Mouse (Mus musculus) hindbrain, embryonic 11.5 days (tissue): ENCODE results near the gene Akp3. TPM values are rescaled to one million over a fixed set of nuclear protein-coding genes. Genes with fewer than 3 reads are reported as not detected.
A peak's percentile ranks its signal among the peaks of the same experiment; 100 is the strongest.

Experiments
- ATAC-seq: fragments of 200-750 bp; cut with Nextera tagmentation; 2 replicates; pipeline ENCODE4 v1.8.0; 2017; ENCODE audit warnings: mild to moderate bottlenecking, moderate TSS enrichment, moderate library complexity; ENCODE audit not compliant: low FRiP score
- DNase-seq: peaks from one replicate; pipeline ENCODE4 v3.0.0-alpha.2; 2015; ENCODE audit warnings: low spot score
- H3K27ac ChIP-seq: fragments of 300-500 bp; sonication (generic); 2 replicates; pipeline ENCODE4 v1.5.1; 2014; ENCODE audit warnings: mild to moderate bottlenecking, low read depth, low read length
- H3K27me3 ChIP-seq: fragments of 300-500 bp; sonication (generic); 2 replicates; pipeline ENCODE4 v1.6.1; 2014; ENCODE audit warnings: mild to moderate bottlenecking, low read length, moderate library complexity, mixed read lengths; ENCODE audit not compliant: control insufficient read depth, insufficient read depth
- H3K36me3 ChIP-seq: fragments of 300-500 bp; sonication (generic); 2 replicates; pipeline ENCODE4 v1.6.1; 2014; ENCODE audit warnings: mild to moderate bottlenecking, low read length, moderate library complexity, mixed read lengths; ENCODE audit not compliant: control insufficient read depth, insufficient read depth
- H3K4me1 ChIP-seq: fragments of 300-500 bp; sonication (generic); replicated peaks from 2 replicates; pipeline ENCODE4 v1.6.1; 2014; ENCODE audit warnings: low read length, mixed read lengths; ENCODE audit not compliant: control insufficient read depth, insufficient read depth
- H3K4me2 ChIP-seq: fragments of 300-500 bp; sonication (generic); replicated peaks from 2 replicates; pipeline ENCODE4 v1.6.1; 2014; ENCODE audit warnings: mild to moderate bottlenecking, low read depth, low read length
- H3K4me3 ChIP-seq: fragments of 300-500 bp; sonication (generic); 2 replicates; pipeline ENCODE4 v1.5.1; 2014; ENCODE audit warnings: low read depth, low read length
- H3K9ac ChIP-seq: fragments of 300-500 bp; sonication (generic); 2 replicates; pipeline ENCODE4 v1.6.1; 2014; ENCODE audit warnings: low read depth, low read length
- H3K9me3 ChIP-seq: fragments of 300-500 bp; sonication (generic); 2 replicates; pipeline ENCODE4 v1.6.1; 2016; ENCODE audit warnings: low read length; ENCODE audit not compliant: control insufficient read depth
- WGBS: fragments of 180-500 bp; shearing (Covaris S2); extraction: QIAGEN DNeasy Blood & Tissue Kit; methylation state at CpG from one replicate; pipeline ENCODE4 v1.1.7; 2014; 5-methylcytosine and 5-hydroxymethylcytosine counted together
- polyA plus RNA-seq: library from polyadenylated mRNA; unstranded; fragments of >200 nt; fragmentation: Nextera tagmentation; extraction: Ambion mirVana; gene quantifications from 2 replicates; pipeline ENCODE4 v1.2.1, GENCODE M21; 2014

Gene Akp3
- polyA plus RNA-seq, 1 experiment from 2014 or later: not detected

GRCm38 (mm10) chr1:87103936-87104335 is 20.8 kb upstream of the Akp3 start:
- H3K27me3 ChIP-seq: no peaks in the 10 kb centered on the region; the same call in 1 of the 2 replicates
- H3K36me3 ChIP-seq: no peaks in the 10 kb centered on the region
- H3K4me2 ChIP-seq: no peak overlapping the region
- no peak overlapping the region for H3K4me3 ChIP-seq
- H3K9ac ChIP-seq: no peak overlapping the region
- H3K9me3 ChIP-seq: no peaks in the 10 kb centered on the region
- no peak for DNase-seq
- WGBS: 79% methylated on average over 1 of the region's 1 CpGs
- no peak for ATAC-seq
- no peak overlapping the region for H3K27ac ChIP-seq
- no peaks in the 10 kb centered on the region for H3K4me1 ChIP-seq

GRCm38 (mm10) chr1:87106536-87106935 is 18.2 kb upstream of the Akp3 start:
- Histone ChIP-seq H3K4me3 (no peak overlapping the region), H3K4me2 (no peak overlapping the region), H3K36me3 (no peaks in the 10 kb centered on the region), H3K27me3 (no peaks in the 10 kb centered on the region), H3K4me1 (no peaks in the 10 kb centered on the region), H3K9me3 (no peaks in the 10 kb centered on the region), H3K9ac (no peak overlapping the region), H3K27ac (no peak overlapping the region)
- DNase-seq (no peak), ATAC-seq (no peak)
- WGBS: 79% methylated on average over 8 of the region's 8 CpGs

- H3K9me3 ChIP-seq: no peaks in the 10 kb centered on the region
- WGBS: 86% methylated on average over 4 of the region's 4 CpGs
- DNase-seq: no peak
These were observed 16.2 kb upstream of the Akp3 start for GRCm38 (mm10) chr1:87108564-87108963.

GRCm38 (mm10) chr1:87111719-87112354 is 12.9 kb upstream of the Akp3 start:
- WGBS: 38% methylated on average over 9 of the region's 9 CpGs

More at GRCm38 (mm10) chr1:87108564-87108963, 16.2 kb upstream of the Akp3 start:
- Histone ChIP-seq H3K4me2 (no peak overlapping the region), H3K9ac (no peak overlapping the region), H3K27me3 (no peaks in the 10 kb centered on the region), H3K36me3 (no peaks in the 10 kb centered on the region), H3K27ac (no peak overlapping the region), H3K4me1 (no peaks in the 10 kb centered on the region), H3K4me3 (no peak overlapping the region)
- ATAC-seq: no peak

GRCm38 (mm10) chr1:87114784-87115183 is 10.0 kb upstream of the Akp3 start:
- Histone ChIP-seq H3K9me3 (no peaks in the 10 kb centered on the region), H3K4me2 (no peak overlapping the region), H3K27ac (no peak overlapping the region), H3K9ac (no peak overlapping the region), H3K4me3 (no peak overlapping the region), H3K36me3 (no peaks in the 10 kb centered on the region), H3K27me3 (no peaks in the 10 kb centered on the region), H3K4me1 (no peaks in the 10 kb centered on the region)
- DNase-seq (no peak), ATAC-seq (no peak)
- 81% methylated on average over 1 of the region's 1 CpGs for WGBS

More at GRCm38 (mm10) chr1:87111719-87112354, 12.9 kb upstream of the Akp3 start:
- Histone ChIP-seq H3K4me3 (no peak overlapping the region), H3K9ac (no peak overlapping the region), H3K4me1 (no peaks in the 10 kb centered on the region), H3K27ac (no peak overlapping the region), H3K36me3 (no peaks in the 10 kb centered on the region), H3K27me3 (no peaks in the 10 kb centered on the region), H3K9me3 (no peaks in the 10 kb centered on the region), H3K4me2 (no peak overlapping the region)
- ATAC-seq (no peak), DNase-seq (peak; percentile 58)

GRCm38 (mm10) chr1:87127206-87128030 is 2.6 kb downstream of the Akp3 start:
- no peak overlapping the region for H3K4me3 ChIP-seq
- ATAC-seq: no peak
- 8% methylated on average over 35 of the region's 43 CpGs for WGBS

GRCm38 (mm10) chr1:87131803-87132202 is 7.0 kb downstream of the Akp3 start:
- Histone ChIP-seq H3K27ac (no peak overlapping the region), H3K4me2 (no peak overlapping the region), H3K36me3 (no peaks in the 10 kb centered on the region), H3K27me3 (peaks cover 20% of the 10 kb centered on the region), H3K4me3 (no peak overlapping the region), H3K4me1 (no peaks in the 10 kb centered on the region), H3K9me3 (no peaks in the 10 kb centered on the region), H3K9ac (no peak overlapping the region)
- no peak for ATAC-seq
- WGBS: 82% methylated on average over 4 of the region's 4 CpGs
- no peak for DNase-seq

More at GRCm38 (mm10) chr1:87127206-87128030, 2.6 kb downstream of the Akp3 start:
- peaks cover 29% of the 10 kb centered on the region for H3K27me3 ChIP-seq
- H3K36me3 ChIP-seq: no peaks in the 10 kb centered on the region
- no peak overlapping the region for H3K9ac ChIP-seq
- no peaks in the 10 kb centered on the region for H3K4me1 ChIP-seq
- H3K27ac ChIP-seq: no peak overlapping the region
- DNase-seq: no peak
- H3K9me3 ChIP-seq: no peaks in the 10 kb centered on the region
- H3K4me2 ChIP-seq: no peak overlapping the region; the same call in 1 of the 2 replicates

GRCm38 (mm10) chr1:87141550-87141949 is 16.8 kb downstream of the Akp3 start:
- no peaks in the 10 kb centered on the region for H3K36me3 ChIP-seq
- no peak for DNase-seq
- H3K9me3 ChIP-seq: no peaks in the 10 kb centered on the region
- ATAC-seq: no peak
- H3K27ac ChIP-seq: no peak overlapping the region
- no peaks in the 10 kb centered on the region for H3K4me1 ChIP-seq
- no peak overlapping the region for H3K4me3 ChIP-seq
- no peaks in the 10 kb centered on the region for H3K27me3 ChIP-seq
- no peak overlapping the region for H3K4me2 ChIP-seq
- WGBS: 90% methylated on average over 4 of the region's 4 CpGs
- H3K9ac ChIP-seq: no peak overlapping the region
